Mouse (Mus musculus): Measurements from ENCODE around the gene Cdk9.

The Cdk9 gene

GRCm38 (mm10) chr2:32705018-32705417, 7.9 kb downstream of the Cdk9 start:
- no peak for DNase-seq (ENCODE audit: low read depth)

- DNase-seq (ENCODE audit: low read depth), result no peak
Observed at GRCm38 (mm10) chr2:32704021-32704421, 8.9 kb downstream of the Cdk9 start, which contains the start of gene Fpgs. Gene Fpgs, minus strand, starts transcription at chr2:32704145.

- DNase-seq (ENCODE audit: low read depth), result no peak
Observed at GRCm38 (mm10) chr2:32703046-32703445, 9.8 kb downstream of the Cdk9 start.

- DNase-seq (ENCODE audit: low read depth), result no peak
Observed at GRCm38 (mm10) chr2:32700966-32701743, 11.7 kb downstream of the Cdk9 start.

- no peak for DNase-seq (ENCODE audit: low read depth)
Observed at GRCm38 (mm10) chr2:32699680-32700079, 13.2 kb downstream of the Cdk9 start.

GRCm38 (mm10) chr2:32694691-32695090, 18.2 kb downstream of the Cdk9 start:
- no peak for DNase-seq (ENCODE audit: low read depth)

GRCm38 (mm10) chr2:32693823-32694411, 19.0 kb downstream of the Cdk9 start:
- peak; percentile 98 for DNase-seq (ENCODE audit: low read depth)

GRCm38 (mm10) chr2:32693282-32693681, 19.6 kb downstream of the Cdk9 start:
- no peak for DNase-seq (ENCODE audit: low read depth)

- no peak for DNase-seq (ENCODE audit: low read depth)
Observed at GRCm38 (mm10) chr2:32692496-32692895, 20.4 kb downstream of the Cdk9 start.

GRCm38 (mm10) chr2:32691041-32691440, 21.8 kb downstream of the Cdk9 start:
- no peak for DNase-seq (ENCODE audit: low read depth)

GRCm38 (mm10) chr2:32689420-32689819, 23.5 kb downstream of the Cdk9 start:
- peak; percentile 96 for DNase-seq (ENCODE audit: low read depth)

- no peak for DNase-seq (ENCODE audit: low read depth)
Observed at GRCm38 (mm10) chr2:32687562-32687961, 25.3 kb downstream of the Cdk9 start.

- no peak for DNase-seq (ENCODE audit: low read depth)
Observed at GRCm38 (mm10) chr2:32686640-32687039, 26.2 kb downstream of the Cdk9 start.

GRCm38 (mm10) chr2:32685807-32686206, 27.1 kb downstream of the Cdk9 start:
- peak; percentile 72 for DNase-seq (ENCODE audit: low read depth)

GRCm38 (mm10) chr2:32684681-32685428, 28.0 kb downstream of the Cdk9 start:
- DNase-seq (ENCODE audit: low read depth), result no peak

GRCm38 (mm10) chr2:32683701-32684100, 29.2 kb downstream of the Cdk9 start:
- no peak for DNase-seq (ENCODE audit: low read depth)

GRCm38 (mm10) chr2:32682721-32683417, 30.0 kb downstream of the Cdk9 start:
- DNase-seq (ENCODE audit: low read depth), result no peak

GRCm38 (mm10) chr2:32681754-32682153, 31.1 kb downstream of the Cdk9 start:
- no peak for DNase-seq (ENCODE audit: low read depth)

GRCm38 (mm10) chr2:32680961-32681650, 31.8 kb downstream of the Cdk9 start:
- DNase-seq (ENCODE audit: low read depth), result no peak

GRCm38 (mm10) chr2:32680051-32680451, 32.8 kb downstream of the Cdk9 start:
- DNase-seq (ENCODE audit: low read depth), result peak; percentile 94

- DNase-seq (ENCODE audit: low read depth), result no peak
Observed at GRCm38 (mm10) chr2:32677683-32678082, 35.2 kb downstream of the Cdk9 start.

GRCm38 (mm10) chr2:32676821-32677220, 36.1 kb downstream of the Cdk9 start:
- no peak for DNase-seq (ENCODE audit: low read depth)
